Mouse (Mus musculus): ENCODE results near the gene Iglon5.

Gene Iglon5

DNA sequence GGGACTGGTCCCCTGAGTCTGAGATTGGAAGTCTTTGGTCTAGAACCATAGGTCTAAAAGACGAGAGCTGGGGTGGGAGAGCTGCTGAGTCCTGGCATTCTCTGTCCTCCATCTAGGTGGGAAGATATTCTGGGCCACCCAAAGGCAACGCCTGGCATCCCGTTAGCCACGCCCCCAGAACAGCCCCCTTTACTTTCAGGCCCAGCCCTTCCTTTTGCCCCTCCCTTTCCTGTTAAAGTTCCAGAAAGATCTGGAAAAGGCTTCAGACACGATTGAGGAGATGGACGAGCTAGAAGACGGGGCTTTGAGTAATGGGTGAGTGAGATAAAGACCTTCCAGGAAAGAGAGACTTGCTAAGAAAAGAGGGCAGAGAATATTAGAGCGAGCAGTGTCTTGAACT, 62.5 kb downstream of the Iglon5 start, which contains the start of gene Lim2:
Gene Lim2 (plus strand): TSS at position 265 of the 400 bp plus-strand sequence.
- no peak for DNase-seq (ENCODE audit: low spot score)

- no peak for DNase-seq (ENCODE audit: low spot score)
These were observed 65.8 kb downstream of the Iglon5 start for GRCm38 (mm10) chr7:43423991-43424625.

DNA sequence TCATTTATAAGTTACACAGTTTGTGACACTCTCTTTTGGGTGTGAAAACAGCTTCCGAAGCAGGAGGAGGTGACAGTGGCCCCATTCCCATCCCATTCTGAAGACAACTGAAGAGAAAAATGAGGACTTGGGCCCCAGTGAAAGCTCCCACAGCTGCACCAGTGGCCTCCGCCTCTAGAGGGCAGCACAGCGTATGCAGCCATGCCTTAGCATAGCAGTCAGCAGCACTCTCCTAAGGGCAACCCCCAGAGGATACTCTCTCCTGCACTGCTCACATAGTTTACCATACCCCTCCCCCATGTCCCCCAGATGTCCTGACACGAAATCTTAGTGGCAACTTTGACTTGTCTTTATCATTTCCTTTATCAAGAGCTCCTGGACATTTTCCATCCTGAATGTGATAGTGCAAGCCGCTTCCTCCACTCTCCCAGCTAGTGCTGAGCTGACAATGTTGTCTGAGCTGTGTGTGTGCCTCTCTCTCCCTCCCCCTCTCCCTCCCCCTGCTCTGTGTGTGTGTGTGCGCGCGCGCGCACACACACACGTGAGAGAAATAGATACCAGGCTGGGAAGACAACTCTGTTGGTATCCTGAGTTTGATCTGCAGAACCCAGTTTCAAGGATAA, 66.8 kb downstream of the Iglon5 start:
- DNase-seq (ENCODE audit: low spot score): peak; percentile 52

All from urinary bladder, postnatal 10 days (tissue).